Mouse (Mus musculus): ENCODE measurements around the gene Zfp367. TPM values are rescaled to one million over a fixed set of nuclear protein-coding genes. Genes with fewer than 3 reads are reported as not detected.

The Zfp367 gene
- polyA plus RNA-seq, 1 experiment from 2014 or later: 11.7 TPM

DNA sequence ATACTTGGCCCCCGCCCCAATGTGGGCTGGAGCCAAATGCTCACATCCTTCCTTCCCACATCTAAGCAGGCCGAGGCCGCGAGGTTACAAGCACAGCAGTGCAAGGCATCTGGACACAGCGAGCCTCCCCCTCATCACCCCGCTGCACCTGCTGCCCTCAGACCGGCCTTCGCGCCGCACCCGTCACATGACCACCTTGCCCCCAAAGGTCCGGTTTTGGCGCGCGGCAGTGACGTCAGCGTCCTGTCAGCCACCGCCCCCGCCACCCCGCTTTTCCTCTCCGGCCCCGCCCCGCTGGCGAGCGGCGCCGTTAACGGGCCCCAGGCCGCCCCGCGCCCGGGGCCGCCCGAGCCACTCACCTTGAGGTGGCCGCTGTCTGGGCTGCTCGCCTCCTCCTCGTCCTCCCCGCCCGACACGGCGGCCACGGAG lies 747 bp downstream of the Zfp367 start:
- H3K9ac ChIP-seq (replicated peaks): peak overlapping the region; percentile 86
- H3K4me3 ChIP-seq (ENCODE audit: low read depth, low read length): peak overlapping the region; percentile 85
- peak; percentile 22 for ATAC-seq
- peak overlapping the region; percentile 93 for H3K27ac ChIP-seq (ENCODE audit: low read depth)
- H3K27me3 ChIP-seq (ENCODE audit: insufficient read depth, low read length): no peaks in the 10 kb centered on the region
- TF ChIP-seq CTCF (IDR thresholded peaks at IDR 0.05; ENCODE audit: low read depth) (no peak), EP300 (IDR thresholded peaks at IDR 0.05; ENCODE audit: low read depth) (no peak)
- DNase-seq: peak; percentile 93
- H3K9me3 ChIP-seq (ENCODE audit: low read length): no peaks in the 10 kb centered on the region
- H3K4me1 ChIP-seq (ENCODE audit: insufficient read depth): peaks cover 20% of the 10 kb centered on the region
- under 1% methylated on average over 42 of the region's 42 CpGs for WGBS (ENCODE audit: insufficient replicate concordance)
- H3K36me3 ChIP-seq (replicated peaks; ENCODE audit: insufficient read depth, low read length): no peaks in the 10 kb centered on the region
- H3K4me2 ChIP-seq (ENCODE audit: low read depth, low read length): peak overlapping the region; percentile 95

DNA sequence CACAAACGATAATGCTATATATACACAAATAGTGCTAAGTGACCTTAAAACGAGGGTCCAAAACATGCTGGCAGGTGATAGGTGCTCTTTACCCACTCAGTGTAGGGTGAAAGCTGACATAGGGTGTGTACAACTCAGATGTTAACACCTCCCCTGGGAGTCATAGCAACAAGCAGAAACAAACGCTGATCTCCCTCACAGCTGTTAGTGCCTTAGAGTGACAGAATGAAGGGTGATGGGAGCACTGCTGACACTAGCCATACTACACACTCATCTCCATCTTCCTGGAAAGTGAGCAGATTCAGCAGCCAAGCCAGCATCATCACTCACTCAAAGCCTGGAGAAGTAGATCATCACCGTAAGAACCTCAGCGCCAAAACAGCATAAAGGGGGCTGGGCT lies 2.9 kb downstream of the Zfp367 start:
- 0 out of 2 replicates have a peak overlapping the region, but pooled peaks have one; percentile 9 for H3K9ac ChIP-seq (replicated peaks)
- H3K27ac ChIP-seq (ENCODE audit: low read depth): no peak overlapping the region
- H3K4me2 ChIP-seq (ENCODE audit: low read depth, low read length): peak overlapping the region; percentile 95
- peaks cover 20% of the 10 kb centered on the region for H3K4me1 ChIP-seq (ENCODE audit: insufficient read depth)
- H3K27me3 ChIP-seq (ENCODE audit: insufficient read depth, low read length): no peaks in the 10 kb centered on the region
- peaks cover 6% of the 10 kb centered on the region for H3K36me3 ChIP-seq (replicated peaks; ENCODE audit: insufficient read depth, low read length)
- no peak for DNase-seq
- WGBS (ENCODE audit: insufficient replicate concordance): 64% methylated on average over 5 of the region's 5 CpGs
- no peak for ATAC-seq
- TF ChIP-seq CTCF (IDR thresholded peaks at IDR 0.05; ENCODE audit: low read depth) (no peak), EP300 (IDR thresholded peaks at IDR 0.05; ENCODE audit: low read depth) (no peak)
- H3K9me3 ChIP-seq (ENCODE audit: low read length): no peaks in the 10 kb centered on the region
- H3K4me3 ChIP-seq (ENCODE audit: low read depth, low read length): peak overlapping the region; percentile 85

DNA sequence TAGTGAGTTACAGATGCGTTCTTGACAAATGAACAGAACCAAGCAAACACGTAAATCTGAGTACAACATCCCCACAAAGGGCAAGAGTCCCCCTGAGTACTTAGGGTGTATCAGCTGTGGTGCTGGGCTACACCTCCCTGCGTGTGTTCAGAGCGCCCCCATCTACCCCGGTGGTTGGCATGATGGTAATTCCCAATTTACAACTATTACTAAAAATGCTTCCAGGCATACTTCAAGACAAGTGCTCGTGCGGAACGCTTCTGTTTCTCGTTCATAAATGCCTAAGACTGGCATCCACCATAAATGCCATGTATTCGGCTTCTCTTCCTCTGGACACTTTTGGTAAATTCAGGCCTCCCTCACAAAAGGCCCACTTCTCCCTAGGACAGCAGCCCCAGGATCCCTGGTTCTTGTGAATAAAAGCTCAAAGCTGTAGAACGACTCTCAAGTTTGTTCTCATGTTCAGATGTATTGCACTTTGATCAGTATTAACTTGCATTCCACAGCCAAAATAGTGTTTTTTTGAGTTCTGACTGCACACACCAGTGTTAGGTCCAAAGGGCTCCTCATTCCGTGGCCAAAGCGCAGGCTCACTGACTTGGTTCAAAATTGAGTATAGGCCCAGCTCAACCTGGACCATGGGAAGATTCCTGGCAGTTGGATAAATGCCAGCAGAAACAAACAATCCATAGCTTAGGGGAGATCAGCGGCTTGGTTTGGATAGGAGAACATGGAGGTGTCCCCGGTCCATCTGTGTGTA lies 23.2 kb downstream of the Zfp367 start:
- Histone ChIP-seq H3K36me3 (replicated peaks; ENCODE audit: insufficient read depth, low read length) (peaks cover 23% of the 10 kb centered on the region), H3K9ac (replicated peaks) (peak overlapping the region; percentile 74), H3K27ac (ENCODE audit: low read depth) (peak overlapping the region; percentile 86), H3K9me3 (ENCODE audit: low read length) (no peaks in the 10 kb centered on the region), H3K27me3 (ENCODE audit: insufficient read depth, low read length) (no peaks in the 10 kb centered on the region), H3K4me2 (ENCODE audit: low read depth, low read length) (peak overlapping the region; percentile 75), H3K4me1 (ENCODE audit: insufficient read depth) (peaks cover 7% of the 10 kb centered on the region), H3K4me3 (ENCODE audit: low read depth, low read length) (peak overlapping the region; percentile 71)
- peak; percentile 52 for DNase-seq
- TF ChIP-seq CTCF (IDR thresholded peaks at IDR 0.05; ENCODE audit: low read depth) (peak; percentile 57), EP300 (IDR thresholded peaks at IDR 0.05; ENCODE audit: low read depth) (no peak)
- 35% methylated on average over 15 of the region's 15 CpGs for WGBS (ENCODE audit: insufficient replicate concordance)
- ATAC-seq: peak; percentile 77

DNA sequence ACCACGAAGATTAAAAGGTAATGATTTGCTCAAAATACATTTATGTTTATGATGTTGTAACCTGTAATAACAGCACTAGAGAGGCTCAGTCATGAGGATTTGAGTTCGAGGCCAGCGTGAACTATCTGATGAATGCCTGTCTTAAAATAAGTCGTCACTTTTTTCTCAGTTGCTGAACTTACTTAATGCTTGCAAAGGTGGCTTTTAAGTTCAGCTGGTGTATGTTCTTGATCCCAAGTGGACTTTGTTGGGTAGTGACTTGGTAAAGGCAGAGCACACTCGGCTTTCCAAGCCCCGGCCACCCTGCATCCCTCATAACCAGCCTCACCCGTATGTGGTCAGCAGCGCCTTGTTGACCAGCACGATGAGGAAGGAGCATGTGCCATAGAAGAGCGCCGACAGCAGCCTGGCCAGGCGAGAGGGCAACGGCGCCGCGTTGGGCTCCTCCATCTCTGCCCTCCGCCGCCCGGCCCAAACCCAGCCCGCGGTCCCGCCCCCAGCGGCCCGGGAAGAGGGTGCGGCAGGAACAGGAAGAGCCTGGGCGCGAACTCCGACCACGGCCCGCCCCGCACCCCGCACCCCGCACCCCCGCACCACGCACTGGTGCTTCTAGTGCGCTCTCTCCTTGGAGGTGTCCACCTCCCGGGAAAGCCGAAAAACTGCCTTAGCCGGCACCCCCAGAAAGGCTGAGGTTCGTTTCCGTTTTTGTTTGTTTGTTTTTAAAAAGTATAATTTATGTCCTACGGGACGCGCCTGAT lies 24.0 kb downstream of the Zfp367 start, which contains the start of gene Slc35d2:
TSS of gene Slc35d2 (minus strand) at position 511 of the 758 bp plus-strand sequence.
- DNase-seq (peak; percentile 75), ATAC-seq (peak; percentile 87)
- Histone ChIP-seq H3K4me3 (ENCODE audit: low read depth, low read length) (peak within 1 kb of the TSS; percentile 71), H3K4me1 (ENCODE audit: insufficient read depth) (peaks cover 7% of the 10 kb centered on the region), H3K9me3 (ENCODE audit: low read length) (no peaks in the 10 kb centered on the region), H3K27ac (ENCODE audit: low read depth) (peak within 1 kb of the TSS; percentile 86), H3K4me2 (ENCODE audit: low read depth, low read length) (peak within 1 kb of the TSS; percentile 75), H3K27me3 (ENCODE audit: insufficient read depth, low read length) (no peaks in the 10 kb centered on the region), H3K9ac (replicated peaks) (peak within 1 kb of the TSS; percentile 74), H3K36me3 (replicated peaks; ENCODE audit: insufficient read depth, low read length) (peaks cover 15% of the 10 kb centered on the region)
- TF ChIP-seq CTCF (IDR thresholded peaks at IDR 0.05; ENCODE audit: low read depth): 0 out of 2 replicates have a peak, but pooled peaks have one; percentile 11
- TF ChIP-seq EP300 (IDR thresholded peaks at IDR 0.05; ENCODE audit: low read depth): no peak
- 6% methylated on average over 44 of the region's 44 CpGs for WGBS (ENCODE audit: insufficient replicate concordance)

DNA sequence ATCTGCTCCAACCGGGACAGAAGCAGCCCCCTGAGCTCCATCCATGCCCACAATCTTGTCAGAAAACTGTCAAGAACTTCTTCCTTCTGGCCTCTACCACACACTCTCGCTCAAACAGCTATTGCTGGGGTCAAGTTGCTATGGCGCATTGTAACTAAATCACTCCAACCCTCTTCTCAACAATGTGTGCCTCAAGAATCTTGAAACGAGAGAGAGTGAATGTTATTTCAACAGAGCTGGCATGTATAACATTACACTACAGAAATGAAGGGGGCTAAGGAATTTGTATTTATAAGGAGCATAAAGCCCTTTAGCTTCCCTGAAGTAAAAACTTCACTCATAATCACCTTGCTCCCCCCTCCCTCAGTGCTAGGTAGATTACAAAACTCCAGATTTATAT lies 26.7 kb downstream of the Zfp367 start:
- no peak overlapping the region for H3K9ac ChIP-seq (replicated peaks)

DNA sequence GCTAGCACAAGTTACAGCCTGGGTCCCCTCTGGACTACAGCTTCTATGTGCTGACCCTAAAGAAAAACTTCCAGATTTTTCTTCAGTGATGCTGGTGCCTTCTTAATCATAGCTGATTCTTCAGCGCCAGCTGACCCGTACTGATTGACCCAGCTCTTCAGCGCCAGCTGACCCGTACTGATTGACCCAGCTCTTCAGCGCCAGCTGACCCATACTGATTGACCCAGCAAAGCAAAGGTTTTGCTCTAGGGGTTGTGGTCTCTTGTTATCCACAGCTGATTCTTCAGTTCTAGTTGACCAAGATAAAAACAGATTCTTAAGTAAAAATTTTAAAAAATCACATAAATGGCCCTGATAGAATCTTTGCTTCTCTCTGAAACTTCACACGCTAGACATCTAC lies 28.1 kb downstream of the Zfp367 start:
- TF ChIP-seq CTCF (IDR thresholded peaks at IDR 0.05; ENCODE audit: low read depth): no peak
- no peak for TF ChIP-seq EP300 (IDR thresholded peaks at IDR 0.05; ENCODE audit: low read depth)

More for the DNA sequence above, 26.7 kb downstream of the Zfp367 start:
- DNase-seq: no peak
- Histone ChIP-seq H3K9me3 (ENCODE audit: low read length) (no peaks in the 10 kb centered on the region), H3K36me3 (replicated peaks; ENCODE audit: insufficient read depth, low read length) (0 out of 2 replicates have a peak, but pooled peaks cover 5% of the 10 kb centered on the region), H3K4me1 (ENCODE audit: insufficient read depth) (peaks cover 7% of the 10 kb centered on the region), H3K4me3 (ENCODE audit: low read depth, low read length) (no peak overlapping the region), H3K27me3 (ENCODE audit: insufficient read depth, low read length) (no peaks in the 10 kb centered on the region), H3K27ac (ENCODE audit: low read depth) (no peak overlapping the region), H3K4me2 (ENCODE audit: low read depth, low read length) (no peak overlapping the region)
- TF ChIP-seq EP300 (IDR thresholded peaks at IDR 0.05; ENCODE audit: low read depth) (no peak), CTCF (IDR thresholded peaks at IDR 0.05; ENCODE audit: low read depth) (no peak)
- WGBS (ENCODE audit: insufficient replicate concordance): 67% methylated on average over 4 of the region's 4 CpGs
- ATAC-seq: no peak

More for the DNA sequence above, 28.1 kb downstream of the Zfp367 start:
- 92% methylated on average over 6 of the region's 6 CpGs for WGBS (ENCODE audit: insufficient replicate concordance)
- H3K36me3 ChIP-seq (replicated peaks; ENCODE audit: insufficient read depth, low read length): no peaks in the 10 kb centered on the region
- H3K9me3 ChIP-seq (ENCODE audit: low read length): no peaks in the 10 kb centered on the region
- H3K27me3 ChIP-seq (ENCODE audit: insufficient read depth, low read length): no peaks in the 10 kb centered on the region
- DNase-seq: no peak
- no peak overlapping the region for H3K27ac ChIP-seq (ENCODE audit: low read depth)
- no peak for ATAC-seq
- no peak overlapping the region for H3K4me2 ChIP-seq (ENCODE audit: low read depth, low read length)
- H3K4me1 ChIP-seq (ENCODE audit: insufficient read depth): peaks cover 7% of the 10 kb centered on the region
- no peak overlapping the region for H3K4me3 ChIP-seq (ENCODE audit: low read depth, low read length)
- no peak overlapping the region for H3K9ac ChIP-seq (replicated peaks)

Measured in liver, postnatal 0 days (tissue).